Mouse (Mus musculus): Measurements from ENCODE around the gene Arhgdib. TPM values are rescaled to one million over a fixed set of nuclear protein-coding genes. Genes with fewer than 3 reads are reported as not detected.

Arhgdib gene
- total and polyA plus RNA-seq, 3 experiments, result 24.0 to 41.7 (median 30.4) TPM

DNA sequence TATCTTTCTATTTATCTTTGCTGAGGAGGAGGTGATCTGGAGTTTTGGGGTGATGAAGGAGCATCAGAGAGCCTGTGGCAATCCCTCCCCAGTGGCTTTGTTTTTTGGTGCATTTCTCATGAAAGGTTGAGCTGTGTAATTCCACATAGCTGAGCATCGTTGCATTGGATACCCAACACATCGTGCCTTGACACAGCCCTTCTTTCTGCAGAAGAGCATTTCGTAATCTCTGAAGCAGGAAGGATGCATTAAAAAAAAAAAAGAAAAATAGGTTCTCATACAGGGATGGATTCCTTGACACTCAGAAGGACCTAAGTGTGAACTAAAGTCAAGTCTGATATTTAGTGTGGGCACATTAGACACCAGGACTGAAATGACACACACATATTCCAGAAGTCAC, 13.5 kb upstream of the Arhgdib start:
- intact Hi-C loops (cut with DNase I), result no loop called here
- Histone ChIP-seq H3K27ac (no peak overlapping the region), H3K36me3 (ENCODE audit: control insufficient read depth, insufficient read depth, low read length) (no peaks in the 10 kb centered on the region), H3K9ac (ENCODE audit: low read depth, low read length) (no peak overlapping the region), H3K79me2 (replicated peaks; ENCODE audit: control insufficient read depth, insufficient read depth, low read length) (no peaks in the 10 kb centered on the region), H3K4me3 (no peak overlapping the region), H3K4me1 (ENCODE audit: control insufficient read depth, insufficient read depth, low read length) (no peaks in the 10 kb centered on the region), H3K27me3 (ENCODE audit: control insufficient read depth, insufficient read depth, low read length) (no peaks in the 10 kb centered on the region)
- no peak for DNase-seq
- TF ChIP-seq CTCF (IDR thresholded peaks at IDR 0.05), result no peak
- no peak for TF ChIP-seq EP300 (IDR thresholded peaks at IDR 0.05; ENCODE audit: insufficient read depth, low read depth, low read length)
- no peak for TF ChIP-seq POLR2A (IDR thresholded peaks at IDR 0.05; ENCODE audit: insufficient read depth, low read depth, low read length)
- WGBS, result 78% methylated on average over 3 of the region's 3 CpGs

DNA sequence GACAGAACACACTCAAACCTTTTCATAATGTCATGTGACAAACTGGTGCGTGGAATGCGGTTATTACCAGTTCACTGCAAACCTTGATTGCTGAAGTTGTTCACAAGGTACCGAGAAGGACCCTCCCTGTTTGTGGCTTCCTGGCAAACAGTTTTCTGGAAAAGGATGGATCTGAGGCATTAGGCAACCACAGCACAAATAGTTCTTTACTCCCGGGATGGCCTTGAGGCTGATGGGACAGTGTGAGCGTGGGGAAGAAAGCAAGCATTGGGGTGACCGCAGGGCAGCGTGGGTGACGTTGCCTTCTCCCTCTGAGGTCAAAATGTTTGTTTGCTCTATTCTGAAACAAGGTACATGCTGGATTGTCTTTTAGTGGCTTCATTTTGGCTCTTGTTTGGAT, 13.0 kb upstream of the Arhgdib start:
- no peak overlapping the region for H3K9ac ChIP-seq (ENCODE audit: low read depth, low read length)
- 85% methylated on average over 8 of the region's 8 CpGs for WGBS
- no peaks in the 10 kb centered on the region for H3K36me3 ChIP-seq (ENCODE audit: control insufficient read depth, insufficient read depth, low read length)
- no peak overlapping the region for H3K4me3 ChIP-seq
- no peaks in the 10 kb centered on the region for H3K79me2 ChIP-seq (replicated peaks; ENCODE audit: control insufficient read depth, insufficient read depth, low read length)
- no peak for DNase-seq
- H3K27me3 ChIP-seq (ENCODE audit: control insufficient read depth, insufficient read depth, low read length), result no peaks in the 10 kb centered on the region
- H3K4me1 ChIP-seq (ENCODE audit: control insufficient read depth, insufficient read depth, low read length), result no peaks in the 10 kb centered on the region
- no peak for TF ChIP-seq POLR2A (IDR thresholded peaks at IDR 0.05; ENCODE audit: insufficient read depth, low read depth, low read length)
- no peak overlapping the region for H3K27ac ChIP-seq
- intact Hi-C loops (cut with DNase I), result no loop called here

DNA sequence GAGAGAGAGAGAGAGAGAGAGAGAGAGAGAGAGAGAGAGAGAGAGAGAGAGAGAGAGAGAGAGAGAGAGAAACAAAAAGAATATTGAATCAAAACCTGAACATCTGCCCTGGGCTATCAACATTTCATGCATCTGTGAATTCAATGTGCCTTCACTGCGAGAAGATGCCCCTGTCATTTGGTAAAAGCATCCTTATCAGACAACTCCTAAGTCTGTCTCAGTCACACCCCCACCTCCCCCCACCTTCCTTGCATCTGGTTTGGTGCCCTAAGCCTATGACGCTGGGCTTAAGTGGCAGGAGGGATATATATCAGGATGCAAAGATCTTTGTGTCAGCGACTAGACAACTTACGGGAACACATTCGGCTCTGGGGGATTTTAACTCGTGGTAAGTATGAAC, 12.5 kb upstream of the Arhgdib start:
- Histone ChIP-seq H3K9ac (ENCODE audit: low read depth, low read length) (no peak overlapping the region), H3K27me3 (ENCODE audit: control insufficient read depth, insufficient read depth, low read length) (no peaks in the 10 kb centered on the region), H3K4me1 (ENCODE audit: control insufficient read depth, insufficient read depth, low read length) (no peaks in the 10 kb centered on the region), H3K27ac (no peak overlapping the region), H3K36me3 (ENCODE audit: control insufficient read depth, insufficient read depth, low read length) (no peaks in the 10 kb centered on the region), H3K79me2 (replicated peaks; ENCODE audit: control insufficient read depth, insufficient read depth, low read length) (no peaks in the 10 kb centered on the region), H3K4me3 (no peak overlapping the region)
- no peak for DNase-seq
- intact Hi-C loops (cut with DNase I), result no loop called here
- 74% methylated on average over 6 of the region's 6 CpGs for WGBS
- TF ChIP-seq CTCF (IDR thresholded peaks at IDR 0.05), result no peak
- TF ChIP-seq POLR2A (IDR thresholded peaks at IDR 0.05; ENCODE audit: insufficient read depth, low read depth, low read length), result no peak

DNA sequence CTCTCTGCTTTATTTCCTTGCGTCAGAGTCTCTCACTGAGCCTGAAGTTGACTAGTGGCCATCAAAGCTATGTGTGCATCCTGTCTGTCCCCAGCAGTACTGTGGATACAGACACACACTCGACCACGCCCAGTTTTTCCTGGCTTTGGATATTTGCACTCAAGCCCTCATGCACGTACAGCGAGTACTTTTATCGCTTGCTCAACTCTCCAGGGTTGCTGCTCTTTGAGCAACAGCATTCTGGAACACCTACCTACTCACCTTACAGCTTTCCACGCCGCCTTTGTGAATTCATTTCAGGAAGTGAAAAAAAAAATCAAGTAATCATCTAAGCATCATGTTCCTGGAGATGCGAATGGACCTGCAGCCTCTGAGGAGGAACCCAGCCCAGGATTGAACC, 11.2 kb upstream of the Arhgdib start:
- TF ChIP-seq EP300 (IDR thresholded peaks at IDR 0.05; ENCODE audit: insufficient read depth, low read depth, low read length) (no peak), CTCF (IDR thresholded peaks at IDR 0.05) (no peak), POLR2A (IDR thresholded peaks at IDR 0.05; ENCODE audit: insufficient read depth, low read depth, low read length) (no peak)
- H3K4me1 ChIP-seq (ENCODE audit: control insufficient read depth, insufficient read depth, low read length), result no peaks in the 10 kb centered on the region
- no peaks in the 10 kb centered on the region for H3K36me3 ChIP-seq (ENCODE audit: control insufficient read depth, insufficient read depth, low read length)
- intact Hi-C loops (cut with DNase I), result no loop called here
- H3K9ac ChIP-seq (ENCODE audit: low read depth, low read length), result no peak overlapping the region
- H3K27me3 ChIP-seq (ENCODE audit: control insufficient read depth, insufficient read depth, low read length), result no peaks in the 10 kb centered on the region
- WGBS, result 82% methylated on average over 9 of the region's 9 CpGs
- no peak overlapping the region for H3K4me3 ChIP-seq
- no peak overlapping the region for H3K27ac ChIP-seq
- no peak for DNase-seq
- H3K79me2 ChIP-seq (replicated peaks; ENCODE audit: control insufficient read depth, insufficient read depth, low read length), result no peaks in the 10 kb centered on the region

DNA sequence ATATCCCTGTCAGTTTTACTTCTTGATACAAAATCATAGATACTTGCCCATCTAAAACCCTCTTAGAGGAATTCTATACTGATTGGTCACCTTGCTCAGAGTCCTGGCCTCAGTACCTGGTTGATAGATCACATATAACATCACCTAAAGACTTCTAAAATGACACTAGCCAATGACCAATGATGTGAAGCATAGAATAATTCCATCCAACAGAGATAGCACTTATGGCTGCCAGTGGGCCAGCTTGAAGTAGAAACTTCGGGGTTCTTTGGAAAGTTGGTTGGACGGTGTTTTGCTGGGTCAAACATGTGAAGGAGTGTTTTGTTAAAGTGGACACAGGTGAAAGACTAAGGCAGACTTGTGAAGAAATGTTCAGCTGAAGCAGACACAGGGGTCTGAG, 8.5 kb upstream of the Arhgdib start:
- Histone ChIP-seq H3K27ac (no peak overlapping the region), H3K9ac (ENCODE audit: low read depth, low read length) (no peak overlapping the region), H3K79me2 (replicated peaks; ENCODE audit: control insufficient read depth, insufficient read depth, low read length) (no peaks in the 10 kb centered on the region), H3K27me3 (ENCODE audit: control insufficient read depth, insufficient read depth, low read length) (no peaks in the 10 kb centered on the region), H3K4me1 (ENCODE audit: control insufficient read depth, insufficient read depth, low read length) (no peaks in the 10 kb centered on the region), H3K36me3 (ENCODE audit: control insufficient read depth, insufficient read depth, low read length) (no peaks in the 10 kb centered on the region), H3K4me3 (no peak overlapping the region)
- intact Hi-C loops (cut with DNase I), result no loop called here
- TF ChIP-seq CTCF (IDR thresholded peaks at IDR 0.05) (no peak), POLR2A (IDR thresholded peaks at IDR 0.05; ENCODE audit: insufficient read depth, low read depth, low read length) (no peak), EP300 (IDR thresholded peaks at IDR 0.05; ENCODE audit: insufficient read depth, low read depth, low read length) (no peak)
- DNase-seq, result no peak
- WGBS, result 95% methylated on average over 2 of the region's 2 CpGs

DNA sequence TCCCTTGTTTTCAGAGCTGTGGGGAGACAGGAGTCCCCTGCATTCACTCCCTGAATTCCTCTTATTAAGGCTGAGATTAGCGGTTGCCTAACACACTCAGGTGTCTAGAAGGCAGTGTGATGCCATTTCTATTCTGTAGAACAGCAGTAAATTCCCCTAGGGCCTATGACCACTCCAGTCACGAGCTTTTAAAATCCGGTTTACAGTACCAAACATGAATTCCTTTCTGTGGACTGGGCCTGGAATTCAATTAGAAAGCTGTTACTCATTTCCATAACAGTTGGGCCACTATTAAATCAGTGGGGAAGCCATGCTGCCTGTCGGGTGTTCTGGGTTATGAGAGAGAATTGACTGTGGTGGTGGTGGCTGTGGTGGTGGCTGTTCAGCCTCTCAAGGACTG, 6.0 kb upstream of the Arhgdib start:
- H3K9ac ChIP-seq (ENCODE audit: low read depth, low read length), result no peak overlapping the region
- H3K4me3 ChIP-seq, result no peak overlapping the region
- H3K79me2 ChIP-seq (replicated peaks; ENCODE audit: control insufficient read depth, insufficient read depth, low read length), result no peaks in the 10 kb centered on the region
- no peak overlapping the region for H3K27ac ChIP-seq
- no peaks in the 10 kb centered on the region for H3K36me3 ChIP-seq (ENCODE audit: control insufficient read depth, insufficient read depth, low read length)
- intact Hi-C loops (cut with DNase I), result no loop called here
- H3K27me3 ChIP-seq (ENCODE audit: control insufficient read depth, insufficient read depth, low read length), result no peaks in the 10 kb centered on the region
- H3K4me1 ChIP-seq (ENCODE audit: control insufficient read depth, insufficient read depth, low read length), result no peaks in the 10 kb centered on the region
- 76% methylated on average over 4 of the region's 4 CpGs for WGBS
- no peak for TF ChIP-seq EP300 (IDR thresholded peaks at IDR 0.05; ENCODE audit: insufficient read depth, low read depth, low read length)
- TF ChIP-seq CTCF (IDR thresholded peaks at IDR 0.05), result no peak
- no peak for DNase-seq

DNA sequence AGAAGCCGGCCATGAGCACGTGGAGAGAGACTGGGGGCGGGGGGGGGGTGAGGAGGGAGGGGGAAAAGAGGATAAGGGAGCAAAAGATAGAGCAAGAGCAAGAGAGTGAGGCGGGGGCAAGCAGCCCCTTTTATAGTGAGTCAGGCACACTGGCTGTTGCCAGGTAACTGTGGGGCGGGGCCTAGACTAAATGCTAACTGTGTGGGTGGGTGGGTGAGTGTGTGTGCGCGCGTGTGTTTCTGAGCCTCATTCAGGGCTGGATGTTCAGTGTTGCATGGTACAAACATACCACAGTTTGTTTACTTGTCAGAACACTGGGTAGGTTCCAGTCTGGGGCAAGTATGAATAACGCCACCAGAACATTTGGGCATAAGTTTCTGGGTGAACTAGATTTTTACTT, 5.2 kb upstream of the Arhgdib start:
- no peaks in the 10 kb centered on the region for H3K36me3 ChIP-seq (ENCODE audit: control insufficient read depth, insufficient read depth, low read length)
- intact Hi-C loops (cut with DNase I), result no loop called here
- H3K4me3 ChIP-seq, result no peak overlapping the region
- H3K27me3 ChIP-seq (ENCODE audit: control insufficient read depth, insufficient read depth, low read length), result no peaks in the 10 kb centered on the region
- no peak overlapping the region for H3K9ac ChIP-seq (ENCODE audit: low read depth, low read length)
- no peak for TF ChIP-seq EP300 (IDR thresholded peaks at IDR 0.05; ENCODE audit: insufficient read depth, low read depth, low read length)
- no peak for TF ChIP-seq CTCF (IDR thresholded peaks at IDR 0.05)
- no peak for TF ChIP-seq POLR2A (IDR thresholded peaks at IDR 0.05; ENCODE audit: insufficient read depth, low read depth, low read length)
- WGBS, result 72% methylated on average over 9 of the region's 9 CpGs
- no peaks in the 10 kb centered on the region for H3K79me2 ChIP-seq (replicated peaks; ENCODE audit: control insufficient read depth, insufficient read depth, low read length)
- no peak overlapping the region for H3K27ac ChIP-seq
- DNase-seq, result no peak
- H3K4me1 ChIP-seq (ENCODE audit: control insufficient read depth, insufficient read depth, low read length), result no peaks in the 10 kb centered on the region

Measured in heart, adult 2 months (tissue).